Mouse (Mus musculus) layer of hippocampus, adult 11-12 months (tissue): ENCODE measurements around the gene Tmem196.
A peak's percentile ranks its signal among the peaks of the same experiment; 100 is the strongest.

Source experiments
- DNase-seq: peaks from one replicate; pipeline ENCODE4 v3.0.0; 2022; ENCODE audit warnings: low spot score

Gene Tmem196

GRCm38 (mm10) chr12:119945589-119946310 lies at the start of gene Tmem196:
Gene Tmem196 (plus strand): TSS chr12:119945822.
- no peak for DNase-seq

GRCm38 (mm10) chr12:119946311-119946692 lies 680 bp downstream of the Tmem196 start:
- DNase-seq = no peak

GRCm38 (mm10) chr12:119957041-119957440 lies 11.4 kb downstream of the Tmem196 start:
- DNase-seq = no peak

- DNase-seq = peak; percentile 28
Observed at GRCm38 (mm10) chr12:119960730-119961129, 15.1 kb downstream of the Tmem196 start.

GRCm38 (mm10) chr12:119965373-119965772 lies 19.8 kb downstream of the Tmem196 start:
- DNase-seq = no peak

- no peak for DNase-seq
Observed at GRCm38 (mm10) chr12:119970068-119970467, 24.4 kb downstream of the Tmem196 start.

GRCm38 (mm10) chr12:119981731-119982130 lies 36.1 kb downstream of the Tmem196 start:
- peak; percentile 62 for DNase-seq

GRCm38 (mm10) chr12:119998267-119998666 lies 52.6 kb downstream of the Tmem196 start:
- no peak for DNase-seq

- DNase-seq = no peak
Observed at GRCm38 (mm10) chr12:120004280-120004679, 58.7 kb downstream of the Tmem196 start.

GRCm38 (mm10) chr12:120014768-120015167 lies 69.1 kb downstream of the Tmem196 start:
- DNase-seq = no peak

GRCm38 (mm10) chr12:120015201-120015600 lies 69.6 kb downstream of the Tmem196 start:
- DNase-seq = no peak

GRCm38 (mm10) chr12:120028089-120028959 lies 82.7 kb downstream of the Tmem196 start:
- DNase-seq = peak; percentile 58
